Mouse (Mus musculus): Measurements from ENCODE around the gene Maml3. TPM values are rescaled to one million over a fixed set of nuclear protein-coding genes. Genes with fewer than 3 reads are reported as not detected.

Maml3 gene
- total and polyA plus RNA-seq, 3 experiments, result 0.81 to 1.8 (median 0.98) TPM

DNA sequence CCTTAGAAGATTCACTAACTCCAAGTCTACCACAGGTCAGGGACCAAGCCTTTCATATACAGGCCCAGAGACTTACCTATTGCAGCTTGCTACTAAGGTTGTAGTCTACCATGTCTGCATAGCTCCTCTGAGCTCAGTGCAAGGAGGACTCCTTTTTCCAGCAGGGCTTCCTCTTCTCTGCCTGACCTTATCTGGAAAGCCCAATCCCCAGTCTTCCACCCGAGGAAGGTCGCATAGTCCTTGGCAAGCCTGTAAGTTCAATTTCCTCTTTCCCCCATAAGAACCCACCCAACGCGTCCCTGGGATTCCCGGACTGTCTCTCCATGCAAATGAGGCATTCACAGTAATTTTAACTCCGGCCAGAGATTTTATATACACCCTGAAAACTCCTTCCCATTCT lies 378.6 kb downstream of the Maml3 start:
- no peak overlapping the region for H3K27ac ChIP-seq (ENCODE audit: insufficient read depth, low read depth)
- no peak overlapping the region for H3K9ac ChIP-seq (ENCODE audit: insufficient read depth, low read depth)
- no peaks in the 10 kb centered on the region for H3K27me3 ChIP-seq (replicated peaks)
- in situ Hi-C loops (cut with MboI; ENCODE audit: low pct_ligation_motif_present, low pct_unique_long_range_greater_than_20kb, low sequenced_read_pairs) (no loop called here), dilution Hi-C loops (cut with MboI; ENCODE audit: extremely low pct_ligation_motif_present, extremely low pct_unique_long_range_greater_than_20kb, low sequenced_read_pairs) (no loop called here)
- H3K4me1 ChIP-seq (ENCODE audit: control insufficient read depth in 1 of 2, insufficient read depth in 2 of 2), result peaks cover 7 to 46% of the 10 kb centered on the region in 2 experiments
- H3K36me3 ChIP-seq (replicated peaks in 1 of 2; ENCODE audit: control insufficient read depth in 1 of 2, insufficient read depth in 1 of 2, low read length in 1 of 2), result no peaks in the 10 kb centered on the region
- H3K9me3 ChIP-seq (replicated peaks; ENCODE audit: low read length), result no peaks in the 10 kb centered on the region
- H3K4me2 ChIP-seq (ENCODE audit: insufficient read depth, low read depth, poor library complexity, severe bottlenecking), result no peak overlapping the region
- H3K4me3 ChIP-seq (replicated peaks in 1 of 3; ENCODE audit: low read depth in 2 of 3, low read length in 2 of 3, poor library complexity in 1 of 3), result no peak overlapping the region
- DNase-seq (ENCODE audit: extremely low read depth), result no peak
- TF ChIP-seq CTCF (conservative IDR thresholded peaks at IDR 0.05 in 1 of 2, IDR thresholded peaks at IDR 0.05 in 1 of 2; ENCODE audit: low read depth in 2 of 2, low read length in 2 of 2) (no peak), SMC3 (IDR thresholded peaks at IDR 0.05; ENCODE audit: low read depth, low read length) (no peak)
- no peaks in the 10 kb centered on the region for H3K79me2 ChIP-seq (replicated peaks; ENCODE audit: control insufficient read depth, extremely low read depth, insufficient read depth, poor library complexity, severe bottlenecking)

DNA sequence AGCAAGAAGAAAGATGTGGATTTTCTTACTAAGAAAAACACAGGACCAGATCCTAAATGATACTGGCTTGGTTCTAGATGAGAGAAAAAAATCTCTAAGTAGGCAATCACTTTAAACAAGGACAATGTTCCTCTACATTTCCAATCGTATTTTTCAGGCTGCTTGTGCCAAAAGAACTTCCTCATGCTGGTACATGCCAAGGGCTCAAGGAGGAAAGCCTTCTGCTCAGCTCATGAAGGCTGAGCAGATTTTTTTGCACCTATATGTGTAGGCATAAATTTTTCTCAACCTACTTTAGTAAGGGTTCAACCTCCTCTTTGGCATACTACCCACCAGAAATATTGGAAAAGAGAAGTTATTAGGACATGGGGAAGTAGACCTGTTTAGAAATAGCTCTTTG lies 384.9 kb downstream of the Maml3 start:
- Histone ChIP-seq H3K4me2 (ENCODE audit: insufficient read depth, low read depth, poor library complexity, severe bottlenecking) (no peak overlapping the region), H3K9ac (ENCODE audit: insufficient read depth, low read depth) (no peak overlapping the region), H3K27ac (ENCODE audit: insufficient read depth, low read depth) (no peak overlapping the region), H3K4me3 (replicated peaks in 1 of 3; ENCODE audit: low read depth in 2 of 3, low read length in 2 of 3, poor library complexity in 1 of 3) (no peak overlapping the region), H3K4me1 (ENCODE audit: control insufficient read depth in 1 of 2, insufficient read depth in 2 of 2) (peaks cover 0 to 9% of the 10 kb centered on the region in 2 experiments; a peak in 2 of 4 replicates), H3K9me3 (replicated peaks; ENCODE audit: low read length) (no peaks in the 10 kb centered on the region), H3K79me2 (replicated peaks; ENCODE audit: control insufficient read depth, extremely low read depth, insufficient read depth, poor library complexity, severe bottlenecking) (no peaks in the 10 kb centered on the region), H3K36me3 (replicated peaks in 1 of 2; ENCODE audit: control insufficient read depth in 1 of 2, insufficient read depth in 1 of 2, low read length in 1 of 2) (no peaks in the 10 kb centered on the region), H3K27me3 (replicated peaks) (no peaks in the 10 kb centered on the region)
- DNase-seq (ENCODE audit: extremely low read depth), result no peak
- dilution Hi-C loops (cut with MboI; ENCODE audit: extremely low pct_ligation_motif_present, extremely low pct_unique_long_range_greater_than_20kb, low sequenced_read_pairs), result no loop called here
- in situ Hi-C loops (cut with MboI; ENCODE audit: low pct_ligation_motif_present, low pct_unique_long_range_greater_than_20kb, low sequenced_read_pairs), result loop anchor here (25.0 kb wide), 1 partner anchor 292 kb away; no protein-coding TSS in a partner anchor
- TF ChIP-seq GABPA (IDR thresholded peaks at IDR 0.05; ENCODE audit: insufficient replicate concordance, low read depth, low read length) (no peak), HCFC1 (IDR thresholded peaks at IDR 0.05; ENCODE audit: low read depth, low read length) (no peak), CHD2 (IDR thresholded peaks at IDR 0.05; ENCODE audit: low read length) (no peak), EP300 (IDR thresholded peaks at IDR 0.05; ENCODE audit: low read length) (no peak), CHD1 (IDR thresholded peaks at IDR 0.05; ENCODE audit: low read depth, low read length) (no peak), KAT2A (IDR thresholded peaks at IDR 0.05; ENCODE audit: insufficient replicate concordance, low read length) (no peak), MXI1 (IDR thresholded peaks at IDR 0.05; ENCODE audit: low read depth, low read length) (no peak), POLR2AphosphoS2 (IDR thresholded peaks at IDR 0.05; ENCODE audit: low read depth, low read length) (no peak), ZKSCAN1 (IDR thresholded peaks at IDR 0.05; ENCODE audit: borderline replicate concordance, low read depth, low read length) (no peak), RCOR1 (conservative IDR thresholded peaks at IDR 0.05; ENCODE audit: low read depth, low read length) (no peak), SMC3 (IDR thresholded peaks at IDR 0.05; ENCODE audit: low read depth, low read length) (no peak), E2F4 (IDR thresholded peaks at IDR 0.05; ENCODE audit: insufficient replicate concordance, low read depth, low read length) (no peak), ZC3H11A (IDR thresholded peaks at IDR 0.05; ENCODE audit: low read depth, low read length) (no peak), NRF1 (IDR thresholded peaks at IDR 0.05; ENCODE audit: low read depth, low read length) (no peak), RAD21 (IDR thresholded peaks at IDR 0.05; ENCODE audit: low read depth, low read length) (no peak), ELF1 (IDR thresholded peaks at IDR 0.05; ENCODE audit: low read depth, low read length) (no peak), UBTF (IDR thresholded peaks at IDR 0.05; ENCODE audit: low read depth, low read length) (no peak), TCF12 (IDR thresholded peaks at IDR 0.05; ENCODE audit: low read depth, low read length) (no peak)

Measured in CH12.LX (cell line).